Comparison of ENCODE assay signal across 9 mouse cellular contexts in the genomic region with DNA sequence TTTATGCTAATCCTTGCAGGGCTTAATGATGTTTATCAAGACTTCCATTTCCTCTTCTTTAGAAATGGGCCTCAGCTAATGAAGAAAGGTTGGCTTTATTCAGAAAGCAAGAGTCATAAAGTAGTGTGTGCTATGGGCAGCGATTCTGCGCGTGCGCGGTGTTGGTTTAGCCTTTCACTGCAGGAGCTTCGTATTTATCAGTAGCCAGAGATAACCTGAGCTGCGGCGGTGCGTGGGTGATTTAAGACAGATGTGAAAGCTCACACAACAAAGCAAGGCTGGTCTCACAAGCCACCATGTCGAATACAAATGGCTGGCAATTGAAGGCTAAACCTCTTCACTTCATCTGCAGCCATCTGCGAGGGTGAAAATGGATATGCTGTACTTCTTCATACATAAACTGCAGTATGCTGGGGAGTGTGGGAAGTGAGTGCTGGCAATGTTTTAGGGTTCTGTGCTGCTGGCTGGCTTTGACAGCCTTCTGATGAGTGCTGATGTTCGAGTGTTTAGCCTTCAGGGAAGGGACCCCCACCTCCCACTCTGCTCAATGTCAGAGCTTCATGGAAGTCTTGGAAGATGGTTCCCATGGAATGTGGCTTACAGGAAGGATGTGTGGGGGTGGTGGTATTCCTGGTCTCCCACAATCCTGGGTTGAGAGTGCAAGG.
DNase-seq lines count a peak whose midpoint lies in the region; ATAC-seq and TF ChIP-seq lines count a peak whose summit lies in the region.
"Had no signal": no experiment of that assay in that cellular context is flagged by ENCODE, and none has a peak within 500 bp of the region (broad histone marks: within the 10 kb centered on the region; RNA-seq: fewer than 3 reads in every experiment).

No protein-coding gene starts in this region.

- TF ChIP-seq CTCF in layer of hippocampus, adult 2 months (conservative IDR thresholded peaks at IDR 0.05), result no peak

- H3K4me3 ChIP-seq in forebrain, embryonic 14.5 days (ENCODE audit: low read depth, low read length), result no peak overlapping the region
- H3K4me3 ChIP-seq in forebrain, embryonic 13.5 days, result no peak overlapping the region
- no peak overlapping the region for H3K4me3 ChIP-seq in layer of hippocampus, adult 2 months
- no peak overlapping the region for H3K4me3 ChIP-seq in embryonic facial prominence, embryonic 14.5 days (ENCODE audit: low read depth, low read length)
- H3K4me3 ChIP-seq: megakaryocyte, embryonic 14.5 days had no signal

- H3K27me3 ChIP-seq in forebrain, embryonic 14.5 days (replicated peaks; ENCODE audit: control insufficient read depth, insufficient read depth, low read length), result no peaks in the 10 kb centered on the region
- H3K27me3 ChIP-seq in forebrain, embryonic 13.5 days, result no peaks in the 10 kb centered on the region
- H3K27me3 ChIP-seq in embryonic facial prominence, embryonic 14.5 days (replicated peaks; ENCODE audit: control insufficient read depth, insufficient read depth, low read length), result no peaks in the 10 kb centered on the region
- H3K27me3 ChIP-seq: megakaryocyte, embryonic 14.5 days had no signal

- H3K36me3 ChIP-seq in forebrain, embryonic 14.5 days (ENCODE audit: control insufficient read depth, insufficient read depth, low read length), result no peaks in the 10 kb centered on the region
- H3K36me3 ChIP-seq in forebrain, embryonic 13.5 days (ENCODE audit: poor library complexity, severe bottlenecking), result no peaks in the 10 kb centered on the region
- peaks cover 15% of the 10 kb centered on the region; the same call in 1 of the 2 replicates for H3K36me3 ChIP-seq in embryonic facial prominence, embryonic 14.5 days (ENCODE audit: control insufficient read depth, insufficient read depth, low read length)

- H3K27ac ChIP-seq in forebrain, embryonic 14.5 days (ENCODE audit: low read depth, low read length), result peak overlapping the region; percentile 48; the same call in 1 of the 2 replicates
- no peak overlapping the region; the same call in 1 of the 2 replicates for H3K27ac ChIP-seq in forebrain, embryonic 13.5 days
- peak overlapping the region; percentile 80 for H3K27ac ChIP-seq in layer of hippocampus, adult 2 months
- H3K27ac ChIP-seq in embryonic facial prominence, embryonic 14.5 days (replicated peaks; ENCODE audit: low read depth, low read length), result peak overlapping the region; percentile 61

- H3K4me1 ChIP-seq in forebrain, embryonic 14.5 days (ENCODE audit: control insufficient read depth, insufficient read depth, low read length), result no peaks in the 10 kb centered on the region
- peaks cover 18% of the 10 kb centered on the region; the same call in 1 of the 2 replicates for H3K4me1 ChIP-seq in forebrain, embryonic 13.5 days
- H3K4me1 ChIP-seq in embryonic facial prominence, embryonic 14.5 days (ENCODE audit: control insufficient read depth, insufficient read depth, low read length), result peaks cover 17% of the 10 kb centered on the region
- H3K4me1 ChIP-seq: megakaryocyte, embryonic 14.5 days had no signal

- no peak overlapping the region for H3K4me2 ChIP-seq in forebrain, embryonic 14.5 days (ENCODE audit: low read length)
- no peak overlapping the region for H3K4me2 ChIP-seq in forebrain, embryonic 13.5 days
- 0 out of 2 replicates have a peak overlapping the region, but pooled peaks have one; percentile 20 for H3K4me2 ChIP-seq in embryonic facial prominence, embryonic 14.5 days (ENCODE audit: low read depth, low read length)

- H3K9me3 ChIP-seq in forebrain, embryonic 14.5 days (replicated peaks; ENCODE audit: control insufficient read depth, low read length), result no peaks in the 10 kb centered on the region
- H3K9me3 ChIP-seq in forebrain, embryonic 13.5 days (replicated peaks), result no peaks in the 10 kb centered on the region
- H3K9me3 ChIP-seq in embryonic facial prominence, embryonic 14.5 days (ENCODE audit: control insufficient read depth, low read length), result no peaks in the 10 kb centered on the region

- no peak for DNase-seq in forebrain, embryonic 14.5 days (ENCODE audit: low spot score)
- DNase-seq in layer of hippocampus, adult 2 months (ENCODE audit: low spot score in 2 of 2), result no peak
- no peak for DNase-seq in layer of hippocampus, adult 8-10 months (ENCODE audit: low spot score in 2 of 2)
- peak; percentile 59 for DNase-seq in embryonic facial prominence, embryonic 14.5 days (ENCODE audit: low spot score)
- DNase-seq in lung, postnatal 10 days, result peak; percentile 37
- DNase-seq in cerebellum, postnatal 25 days, result no peak
- no peak for DNase-seq in cerebellum, adult 11-12 months

- no peak overlapping the region for H3K9ac ChIP-seq in forebrain, embryonic 14.5 days (ENCODE audit: low read length)
- no peak overlapping the region for H3K9ac ChIP-seq in forebrain, embryonic 13.5 days
- no peak overlapping the region for H3K9ac ChIP-seq in embryonic facial prominence, embryonic 14.5 days (ENCODE audit: low read depth, low read length)

- ATAC-seq in forebrain, embryonic 14.5 days, result no peak
- ATAC-seq in forebrain, embryonic 13.5 days, result no peak
- peak; percentile 6; the same call in 1 of the 2 replicates for ATAC-seq in embryonic facial prominence, embryonic 14.5 days (ENCODE audit: low read depth)

- WGBS in forebrain, embryonic 14.5 days, result 79% methylated on average over 12 of the region's 12 CpGs
- 79% methylated on average over 12 of the region's 12 CpGs for WGBS in forebrain, embryonic 13.5 days
- 39% methylated on average over 12 of the region's 12 CpGs for WGBS in embryonic facial prominence, embryonic 14.5 days

Comparison
In these comparisons a context has a peak if more than half of its experiments do, and no peak if none do; other contexts are left out.
1. DNase-seq: peak in embryonic facial prominence, embryonic 14.5 days (single experiment) and lung, postnatal 10 days (single experiment); none in forebrain, embryonic 14.5 days (single experiment), layer of hippocampus, adult 2 months (0 of 2), layer of hippocampus, adult 8-10 months (0 of 2), cerebellum, postnatal 25 days (0 of 2) and cerebellum, adult 11-12 months (single experiment).